Mouse (Mus musculus) stomach, postnatal 0 days (tissue): ENCODE measurements around the gene Lrp3. TPM values are rescaled to one million over a fixed set of nuclear protein-coding genes. Genes with fewer than 3 reads are reported as not detected.

Experiments used
- ATAC-seq: fragments of 200-750 bp; cut with Nextera tagmentation; 2 replicates; pipeline ENCODE4 v1.8.0; 2017; ENCODE audit not compliant: low FRiP score, low TSS enrichment
- DNase-seq: peaks from one replicate; pipeline ENCODE4 v3.0.0-alpha.2; 2016; ENCODE audit warnings: low spot score
- H3K27ac ChIP-seq: fragments of 300-500 bp; sonication (generic); replicated peaks from 2 replicates; pipeline ENCODE4 v1.5.1; 2014; ENCODE audit warnings: mild to moderate bottlenecking, control low read depth
- H3K27me3 ChIP-seq: fragments of 300-500 bp; sonication (generic); 2 replicates; pipeline ENCODE4 v1.6.1; 2014; ENCODE audit warnings: low read length; ENCODE audit not compliant: control insufficient read depth, insufficient read depth
- H3K36me3 ChIP-seq: fragments of 300-500 bp; sonication (generic); 2 replicates; pipeline ENCODE4 v1.6.1; 2014; ENCODE audit warnings: low read length, mixed read lengths; ENCODE audit not compliant: control insufficient read depth, insufficient read depth
- H3K4me1 ChIP-seq: fragments of 300-500 bp; sonication (generic); replicated peaks from 2 replicates; pipeline ENCODE4 v1.6.1; 2014; ENCODE audit warnings: antibody characterized with exemption; ENCODE audit not compliant: control insufficient read depth, insufficient read depth
- H3K4me2 ChIP-seq: fragments of 300-500 bp; sonication (generic); replicated peaks from 2 replicates; pipeline ENCODE4 v1.6.1; 2014; ENCODE audit warnings: low read depth, mild to moderate bottlenecking, control low read depth, moderate library complexity
- H3K4me3 ChIP-seq: fragments of 300-500 bp; sonication (generic); 2 replicates; pipeline ENCODE4 v1.5.1; 2014; ENCODE audit warnings: low read depth, low read length, control low read depth
- H3K9ac ChIP-seq: fragments of 300-500 bp; sonication (generic); 2 replicates; pipeline ENCODE4 v1.6.1; 2014; ENCODE audit warnings: mild to moderate bottlenecking, low read length, control low read depth, mixed read lengths
- H3K9me3 ChIP-seq: fragments of 300-500 bp; sonication (generic); 2 replicates; pipeline ENCODE4 v1.6.1; 2016; ENCODE audit warnings: low read length; ENCODE audit not compliant: control insufficient read depth
- CTCF ChIP-seq: IDR thresholded peaks from 2 replicates; pipeline ENCODE4 v1.5.1; 2016; ENCODE audit warnings: antibody characterized with exemption, low read depth, mild to moderate bottlenecking, moderate library complexity
- EP300 ChIP-seq: optimal IDR thresholded peaks from 2 replicates; pipeline ENCODE3; 2016; ENCODE audit warnings: antibody characterized with exemption
- WGBS: fragments of 180-500 bp; shearing (Covaris S2); extraction: QIAGEN DNeasy Blood & Tissue Kit; methylation state at CpG from one replicate; pipeline ENCODE4 v1.1.7; 2014; 5-methylcytosine and 5-hydroxymethylcytosine counted together
- polyA plus RNA-seq: library from polyadenylated mRNA; unstranded; fragments of >200 nt; fragmentation: Nextera tagmentation; extraction: Ambion mirVana; gene quantifications from 2 replicates; pipeline ENCODE4 v1.2.1, GENCODE M21; 2015

Gene Lrp3
- polyA plus RNA-seq, 1 experiment from 2014 or later, result 1.6 TPM

GRCm38 (mm10) chr7:35169341-35169740, 46.0 kb downstream of the Lrp3 start:
- Histone ChIP-seq H3K27me3 (no peaks in the 10 kb centered on the region), H3K36me3 (no peaks in the 10 kb centered on the region), H3K9me3 (no peaks in the 10 kb centered on the region), H3K9ac (no peak overlapping the region), H3K4me3 (no peak overlapping the region), H3K27ac (no peak overlapping the region), H3K4me1 (no peaks in the 10 kb centered on the region), H3K4me2 (no peak overlapping the region)
- WGBS, result 17% methylated on average over 6 of the region's 6 CpGs
- DNase-seq, result peak; percentile 89
- no peak for TF ChIP-seq EP300
- peak; percentile 95 for TF ChIP-seq CTCF
- peak; percentile 43; the same call in 1 of the 2 replicates for ATAC-seq

- no peaks in the 10 kb centered on the region for H3K27me3 ChIP-seq
- no peaks in the 10 kb centered on the region for H3K36me3 ChIP-seq
- H3K27ac ChIP-seq, result no peak overlapping the region
- no peak overlapping the region for H3K4me2 ChIP-seq
- ATAC-seq, result no peak
- H3K9me3 ChIP-seq, result no peaks in the 10 kb centered on the region
- H3K9ac ChIP-seq, result no peak overlapping the region
- WGBS, result 71% methylated on average over 2 of the region's 2 CpGs
- H3K4me1 ChIP-seq, result no peaks in the 10 kb centered on the region
- no peak for DNase-seq
- no peak overlapping the region for H3K4me3 ChIP-seq
- TF ChIP-seq EP300 (no peak), CTCF (no peak)
Measured at GRCm38 (mm10) chr7:35167925-35168324, 47.4 kb downstream of the Lrp3 start.

GRCm38 (mm10) chr7:35166988-35167387, 48.3 kb downstream of the Lrp3 start:
- TF ChIP-seq CTCF (no peak), EP300 (no peak)
- 74% methylated on average over 5 of the region's 5 CpGs for WGBS
- DNase-seq (no peak), ATAC-seq (no peak)
- Histone ChIP-seq H3K4me2 (no peak overlapping the region), H3K9ac (no peak overlapping the region), H3K9me3 (no peaks in the 10 kb centered on the region), H3K4me1 (no peaks in the 10 kb centered on the region), H3K4me3 (no peak overlapping the region), H3K36me3 (no peaks in the 10 kb centered on the region), H3K27me3 (no peaks in the 10 kb centered on the region), H3K27ac (no peak overlapping the region)

- Histone ChIP-seq H3K36me3 (no peaks in the 10 kb centered on the region), H3K9me3 (no peaks in the 10 kb centered on the region), H3K4me2 (no peak overlapping the region), H3K4me1 (no peaks in the 10 kb centered on the region), H3K27ac (no peak overlapping the region), H3K27me3 (no peaks in the 10 kb centered on the region), H3K4me3 (no peak overlapping the region), H3K9ac (no peak overlapping the region)
- DNase-seq, result no peak
- TF ChIP-seq EP300 (no peak), CTCF (no peak)
- 62% methylated on average over 6 of the region's 6 CpGs for WGBS
- ATAC-seq, result no peak
Measured at GRCm38 (mm10) chr7:35164131-35164530, 51.2 kb downstream of the Lrp3 start.

GRCm38 (mm10) chr7:35163600-35163999, 51.7 kb downstream of the Lrp3 start:
- no peaks in the 10 kb centered on the region for H3K9me3 ChIP-seq
- H3K36me3 ChIP-seq, result no peaks in the 10 kb centered on the region
- H3K27me3 ChIP-seq, result no peaks in the 10 kb centered on the region
- H3K4me3 ChIP-seq, result no peak overlapping the region
- H3K4me2 ChIP-seq, result no peak overlapping the region
- TF ChIP-seq EP300, result no peak
- no peak overlapping the region for H3K9ac ChIP-seq
- 65% methylated on average over 7 of the region's 7 CpGs for WGBS
- ATAC-seq (no peak), DNase-seq (no peak)
- no peaks in the 10 kb centered on the region for H3K4me1 ChIP-seq
- no peak overlapping the region for H3K27ac ChIP-seq

- Histone ChIP-seq H3K27ac (no peak overlapping the region), H3K4me2 (no peak overlapping the region), H3K9ac (no peak overlapping the region), H3K9me3 (no peaks in the 10 kb centered on the region), H3K4me1 (no peaks in the 10 kb centered on the region), H3K4me3 (no peak overlapping the region), H3K36me3 (no peaks in the 10 kb centered on the region), H3K27me3 (no peaks in the 10 kb centered on the region)
- TF ChIP-seq EP300 (no peak), CTCF (no peak)
- 79% methylated on average over 6 of the region's 6 CpGs for WGBS
- ATAC-seq (no peak), DNase-seq (no peak)
Measured at GRCm38 (mm10) chr7:35162443-35162842, 52.9 kb downstream of the Lrp3 start.
